Mouse (Mus musculus) embryonic facial prominence, embryonic 12.5 days (tissue): ENCODE data around the gene Btbd7. TPM values are rescaled to one million over a fixed set of nuclear protein-coding genes. Genes with fewer than 3 reads are reported as not detected.

ENCODE experiments used
- polyA plus RNA-seq: library from polyadenylated mRNA; unstranded; fragments of >200 nt; fragmentation: Nextera tagmentation; extraction: Ambion mirVana; gene quantifications from 2 replicates; pipeline ENCODE4 v1.2.1, GENCODE M21; 2016

Gene Btbd7
- polyA plus RNA-seq, 1 experiment from 2014 or later = 31.0 TPM

Other genes with a start within 250 kb of the Btbd7 start
- 12.0 and 15.0 TPM in 2 replicates for gene Itpk1, start 173.5 kb downstream of the Btbd7 start, polyA plus RNA-seq
- 30.4 and 32.6 TPM in 2 replicates for gene Moap1, start 134.8 kb downstream of the Btbd7 start, polyA plus RNA-seq
- 10.4 and 11.0 TPM in 2 replicates for gene Tmem251, start 134.7 kb downstream of the Btbd7 start, polyA plus RNA-seq
- not detected in 2 replicates for gene Gm28051, start 120.7 kb downstream of the Btbd7 start, polyA plus RNA-seq
- 35.3 and 42.2 TPM in 2 replicates for gene Gon7, start 120.7 kb downstream of the Btbd7 start, polyA plus RNA-seq
- 45.6 and 51.6 TPM in 2 replicates for gene Ubr7, start 120.5 kb downstream of the Btbd7 start, polyA plus RNA-seq
- gene Gm20604, start 119.8 kb downstream of the Btbd7 start, polyA plus RNA-seq = 31.8 and 32.0 TPM in 2 replicates
- gene Cox8c, start 20.8 kb upstream of the Btbd7 start, polyA plus RNA-seq = not detected in 2 replicates
- 0.36 and 0.84 TPM in 2 replicates for gene Unc79, start 70.4 kb upstream of the Btbd7 start, polyA plus RNA-seq